Mouse (Mus musculus): ENCODE results near the gene Eaf1. TPM values are rescaled to one million over a fixed set of nuclear protein-coding genes. Genes with fewer than 3 reads are reported as not detected.

Eaf1 gene
- total RNA-seq, 1 experiment from 2014 or later: 44.2 TPM

DNA sequence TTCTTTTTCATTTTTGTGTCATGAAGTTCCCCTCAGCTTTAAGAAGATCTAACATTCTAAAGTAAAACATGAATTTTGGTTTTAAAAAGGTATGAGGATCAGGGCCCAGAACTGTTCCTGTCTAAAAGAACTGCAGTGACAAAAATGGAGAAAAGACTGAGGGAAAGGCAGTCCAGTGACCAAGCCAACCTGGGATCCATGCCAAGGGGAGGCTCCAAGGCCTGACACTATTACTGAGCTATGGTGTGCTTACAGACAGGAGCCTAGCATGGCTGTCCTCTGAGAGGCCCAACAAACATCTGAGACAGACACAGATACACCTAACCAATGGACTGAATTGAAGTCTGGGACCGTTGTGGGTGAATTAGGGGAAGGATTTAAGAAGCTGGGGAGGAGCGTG lies 15.7 kb downstream of the Eaf1 start:
- DNase-seq: peak; percentile 76

DNA sequence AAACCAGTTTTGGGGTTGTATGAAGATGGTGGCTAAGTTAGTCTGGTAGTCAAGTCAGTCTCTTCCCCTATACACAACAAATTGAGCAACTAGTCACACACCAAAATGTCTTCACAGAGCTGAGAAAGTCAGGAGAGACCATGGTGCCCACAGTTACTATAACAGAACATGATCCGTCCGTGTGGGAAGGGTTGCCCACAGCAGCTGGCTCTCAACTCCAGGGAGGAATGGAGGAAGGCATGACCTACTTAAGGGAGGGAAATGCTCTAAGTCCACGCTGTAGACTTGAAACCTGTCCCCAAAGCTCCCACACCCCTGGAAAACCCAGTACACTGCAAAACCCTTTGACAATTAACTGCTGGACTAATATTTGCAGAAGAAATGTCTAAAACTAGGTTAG lies 16.1 kb downstream of the Eaf1 start:
- DNase-seq: no peak

DNA sequence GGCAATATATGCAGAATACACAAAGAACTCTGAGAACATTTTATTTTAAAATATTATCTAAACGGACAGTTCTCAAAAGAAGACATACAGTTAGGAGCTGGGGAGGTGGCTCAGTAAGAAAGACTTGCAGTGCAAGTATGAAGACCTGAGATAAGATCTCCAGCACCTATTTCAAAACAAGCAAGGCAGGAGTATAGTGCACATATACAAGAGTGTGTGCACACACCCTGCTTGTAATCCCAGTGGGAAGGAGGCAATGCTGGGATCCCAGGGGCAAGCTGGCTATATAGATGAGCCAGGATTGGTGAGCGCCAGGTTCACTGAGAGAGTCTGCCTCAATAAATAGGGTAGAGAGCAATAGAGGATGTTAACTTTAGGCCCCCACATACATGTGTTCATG lies 21.7 kb downstream of the Eaf1 start:
- DNase-seq: no peak

DNA sequence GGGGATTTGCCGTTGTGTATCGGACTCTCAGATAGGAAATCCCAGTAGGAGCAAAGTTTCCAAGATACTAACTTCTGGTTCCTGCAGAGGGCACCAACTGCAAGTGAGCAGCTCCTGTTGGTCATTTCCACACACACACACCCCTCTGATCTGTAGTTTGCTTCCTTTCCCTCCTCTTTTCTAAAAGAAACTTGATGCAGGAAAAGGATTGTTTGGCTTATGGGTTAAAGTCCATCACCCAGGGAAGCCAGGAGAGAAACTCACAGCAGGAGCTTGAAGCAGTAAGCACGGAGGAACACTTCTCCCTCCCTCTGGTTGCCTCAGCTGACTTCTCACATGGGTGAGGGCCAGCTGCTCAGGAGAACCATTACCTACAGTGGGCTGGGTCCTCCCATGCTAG lies 25.0 kb downstream of the Eaf1 start:
- DNase-seq: peak; percentile 36

DNA sequence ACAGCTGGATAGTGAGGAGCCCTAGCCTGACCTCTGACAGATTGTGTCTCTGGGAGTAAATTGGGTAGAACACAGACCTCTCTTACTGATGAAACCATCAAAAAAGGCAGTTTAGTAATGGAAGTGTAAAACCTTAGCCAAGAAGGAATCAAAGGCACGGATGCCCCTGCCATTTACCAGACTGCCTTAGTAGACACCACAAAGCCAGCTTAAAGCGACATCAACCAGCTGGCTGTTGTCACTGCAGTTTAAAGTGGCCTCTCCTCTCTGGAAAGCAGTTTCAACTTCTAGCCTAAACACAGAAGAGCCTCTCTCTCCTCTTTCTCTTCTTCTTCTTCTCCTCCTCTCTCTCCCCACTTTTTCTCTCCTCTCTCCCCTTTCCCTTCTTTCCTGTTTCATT lies 27.1 kb downstream of the Eaf1 start:
- DNase-seq: peak; percentile 39

DNA sequence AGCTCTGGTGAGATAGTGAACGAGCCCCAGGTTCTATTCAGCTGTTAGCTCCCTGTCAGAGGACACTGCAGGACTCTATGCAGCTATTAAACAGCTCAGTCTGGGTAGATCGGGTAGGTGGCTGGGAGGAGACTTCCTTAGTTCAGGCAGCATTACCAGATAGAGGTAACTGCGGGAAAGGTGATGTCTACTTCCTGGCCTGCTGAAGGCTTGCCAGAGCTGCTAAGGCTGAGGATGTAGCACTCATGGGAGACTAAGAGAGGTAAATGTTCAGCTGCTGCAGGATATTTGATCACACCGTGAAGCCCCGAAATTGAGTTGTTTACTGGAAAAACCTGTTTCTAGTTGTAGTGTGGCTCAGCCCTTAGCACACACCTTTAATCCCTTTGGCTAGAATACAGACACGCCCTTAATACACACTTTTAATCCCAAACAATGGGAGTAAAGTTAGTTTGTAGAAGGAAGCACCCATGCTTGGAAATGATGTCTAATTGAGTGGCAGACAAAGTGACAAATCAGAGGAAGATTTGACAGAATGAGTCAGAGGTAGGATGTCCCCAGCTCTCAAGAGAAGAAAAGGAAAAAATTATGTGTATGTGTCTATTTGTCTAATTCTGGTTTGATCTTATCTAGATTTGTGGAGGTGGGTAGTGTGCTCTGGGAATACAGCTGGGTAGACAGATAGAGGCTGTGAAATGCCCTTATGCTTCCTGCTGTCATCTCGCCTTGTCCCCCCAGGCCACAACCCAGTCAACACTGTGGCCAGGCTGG lies 31.0 kb downstream of the Eaf1 start:
- no peak for DNase-seq

DNA sequence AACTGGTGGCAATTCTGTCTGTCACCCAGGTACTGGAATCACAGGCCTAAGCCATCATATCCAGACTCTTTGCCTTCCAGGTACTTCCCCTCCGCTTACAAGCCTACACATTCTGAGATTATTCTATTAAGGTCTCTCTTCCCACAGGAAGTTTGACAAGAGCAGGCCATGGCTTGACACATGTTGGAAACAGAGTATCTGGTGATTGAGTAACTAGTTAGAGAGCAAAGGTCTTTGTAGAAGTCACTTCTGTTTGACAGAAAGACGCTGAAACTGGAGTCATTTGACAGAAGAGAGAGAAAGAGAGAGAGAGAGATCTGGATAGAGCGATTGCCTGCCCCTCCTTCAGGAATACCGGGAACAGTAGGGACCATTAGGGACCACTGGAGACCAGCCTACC lies 36.6 kb downstream of the Eaf1 start:
- no peak for DNase-seq

DNA sequence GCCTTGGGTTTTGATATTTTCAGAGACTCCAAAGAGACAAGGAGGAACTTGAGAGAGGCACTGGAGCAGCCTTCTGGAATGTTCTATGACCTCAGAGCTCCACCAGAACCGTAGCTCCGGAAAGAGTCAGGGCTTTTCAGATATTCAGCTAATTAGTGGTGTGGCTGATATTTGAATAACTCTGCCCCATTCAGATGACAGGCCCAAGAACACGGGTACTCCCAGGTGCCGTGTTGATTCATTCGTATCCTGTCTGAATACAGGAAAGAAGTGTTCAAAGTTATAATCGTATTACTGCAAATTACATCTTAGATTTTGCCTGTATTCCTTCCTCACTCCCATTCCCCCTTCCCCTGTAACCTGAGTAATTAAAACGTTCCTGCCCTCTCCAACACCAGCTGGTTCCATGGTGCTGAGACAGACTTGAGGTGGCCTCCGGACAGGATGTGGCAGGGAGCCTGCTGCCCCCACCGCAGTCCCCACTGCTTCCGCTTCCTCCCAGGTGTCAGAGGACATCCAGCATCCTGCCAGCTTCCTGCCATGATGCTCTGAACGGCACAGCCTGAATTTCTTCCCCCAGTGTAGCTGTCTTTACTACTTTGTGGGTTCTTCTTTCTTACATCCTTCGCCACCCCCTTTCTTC lies 37.4 kb downstream of the Eaf1 start:
- peak; percentile 67 for DNase-seq

DNA sequence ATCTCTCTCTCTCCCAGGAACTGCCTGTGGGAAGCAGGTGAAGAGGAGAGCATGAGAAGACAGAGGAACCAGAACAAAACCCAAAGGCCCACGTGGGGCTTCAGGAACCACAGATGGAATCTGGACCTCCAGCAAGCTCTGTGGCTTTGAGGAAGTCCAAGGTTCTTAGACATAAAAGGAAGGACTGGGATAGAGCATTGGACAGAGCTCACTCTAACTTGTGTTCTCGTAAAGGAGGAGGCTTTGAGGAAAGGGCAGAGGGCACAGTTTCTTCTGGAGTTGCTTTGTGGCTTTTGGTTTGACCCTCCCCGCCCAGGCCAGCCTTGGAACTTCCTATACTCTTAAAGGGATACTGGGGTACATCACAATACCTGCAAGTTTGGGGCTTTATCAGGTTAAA lies 38.5 kb downstream of the Eaf1 start:
- no peak for DNase-seq

DNA sequence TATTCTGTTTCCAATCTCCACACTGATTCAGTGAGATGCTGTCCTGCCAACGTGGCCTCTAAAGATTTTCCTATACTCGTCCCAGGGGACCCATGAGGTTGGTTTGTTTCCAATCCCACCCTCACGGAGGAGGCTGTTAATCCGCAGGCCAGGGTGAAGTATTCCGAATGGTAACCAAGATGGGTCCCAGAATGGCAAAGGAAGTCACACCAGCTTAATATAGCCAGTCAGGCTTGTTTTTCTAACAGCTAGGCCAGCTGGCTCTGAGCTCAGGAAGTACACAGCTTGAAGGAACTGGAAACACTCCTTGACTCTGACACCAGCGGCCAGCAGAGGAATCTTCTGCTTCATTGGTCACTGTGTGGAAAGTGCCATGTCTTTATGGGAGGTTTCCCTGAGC lies 43.1 kb downstream of the Eaf1 start:
- no peak for DNase-seq

DNA sequence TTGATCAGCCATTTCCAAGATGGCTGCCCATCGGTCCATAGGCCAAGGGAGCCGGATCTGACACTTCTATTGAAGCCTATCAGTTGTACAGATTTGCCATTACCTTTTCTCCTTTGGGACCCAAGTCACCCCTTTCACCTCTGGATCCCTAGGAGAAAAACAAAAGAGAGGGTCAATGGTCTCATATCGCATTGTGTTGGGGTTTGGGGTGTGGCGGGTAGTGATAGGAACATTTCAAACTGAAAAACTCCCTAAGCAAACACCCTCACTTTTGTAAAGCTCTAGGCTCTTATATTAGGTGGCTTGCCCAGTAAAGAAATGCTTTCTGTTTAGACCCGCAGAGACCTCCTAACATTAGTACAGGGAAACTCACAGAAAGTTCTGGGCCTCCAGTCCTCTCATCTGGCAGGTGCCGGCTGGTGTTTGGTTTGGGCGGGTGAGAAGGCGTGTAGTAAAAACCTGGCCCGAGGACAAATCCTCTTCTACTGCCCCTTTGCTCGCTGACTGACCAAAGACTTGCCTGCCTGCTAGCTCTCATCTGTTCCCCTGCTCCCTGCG lies 49.8 kb downstream of the Eaf1 start:
- DNase-seq: no peak

DNA sequence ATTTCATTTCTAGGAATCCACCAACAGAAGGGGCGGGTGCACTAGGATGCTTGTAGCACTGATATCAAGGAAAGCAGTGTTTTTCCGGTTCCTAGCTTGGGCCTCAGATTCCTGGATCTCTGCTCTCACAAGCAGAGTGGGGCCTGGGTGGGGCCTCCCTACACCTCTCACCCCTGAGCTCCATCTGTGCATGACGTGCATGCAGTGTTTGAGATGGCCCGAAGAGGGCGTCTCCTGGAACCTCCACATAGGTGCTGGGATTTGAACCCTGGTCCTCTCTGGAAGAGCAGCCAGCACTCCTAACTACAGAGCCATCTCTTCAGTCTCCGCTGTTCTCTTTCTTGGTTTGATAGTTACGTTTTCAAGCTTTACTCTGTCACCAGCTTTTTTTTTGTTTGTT lies 60.8 kb downstream of the Eaf1 start:
- no peak for DNase-seq

DNA sequence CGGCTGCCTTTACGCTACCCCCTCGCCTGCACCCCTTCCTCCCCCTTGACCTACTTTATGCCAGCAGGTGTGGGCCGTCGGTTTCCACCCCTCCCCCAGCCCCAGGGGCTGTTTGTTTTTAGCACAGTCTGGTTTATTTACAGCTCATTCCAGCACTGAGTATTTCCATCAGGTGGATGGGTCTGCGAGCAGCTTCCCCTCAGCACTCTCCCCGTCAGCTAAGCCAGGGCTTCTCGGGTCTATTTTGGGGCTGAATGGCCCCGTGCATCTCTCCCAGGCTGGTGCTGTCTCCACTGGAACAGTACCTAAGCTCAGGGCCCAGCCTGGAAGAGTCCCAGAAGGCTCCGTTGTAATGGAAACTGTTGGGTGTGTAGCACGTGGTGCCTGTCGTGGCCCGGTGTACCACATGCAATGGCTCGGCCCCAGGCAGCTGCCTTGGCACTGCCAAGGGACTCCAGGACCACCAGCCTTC lies 61.8 kb downstream of the Eaf1 start:
- no peak for DNase-seq

DNA sequence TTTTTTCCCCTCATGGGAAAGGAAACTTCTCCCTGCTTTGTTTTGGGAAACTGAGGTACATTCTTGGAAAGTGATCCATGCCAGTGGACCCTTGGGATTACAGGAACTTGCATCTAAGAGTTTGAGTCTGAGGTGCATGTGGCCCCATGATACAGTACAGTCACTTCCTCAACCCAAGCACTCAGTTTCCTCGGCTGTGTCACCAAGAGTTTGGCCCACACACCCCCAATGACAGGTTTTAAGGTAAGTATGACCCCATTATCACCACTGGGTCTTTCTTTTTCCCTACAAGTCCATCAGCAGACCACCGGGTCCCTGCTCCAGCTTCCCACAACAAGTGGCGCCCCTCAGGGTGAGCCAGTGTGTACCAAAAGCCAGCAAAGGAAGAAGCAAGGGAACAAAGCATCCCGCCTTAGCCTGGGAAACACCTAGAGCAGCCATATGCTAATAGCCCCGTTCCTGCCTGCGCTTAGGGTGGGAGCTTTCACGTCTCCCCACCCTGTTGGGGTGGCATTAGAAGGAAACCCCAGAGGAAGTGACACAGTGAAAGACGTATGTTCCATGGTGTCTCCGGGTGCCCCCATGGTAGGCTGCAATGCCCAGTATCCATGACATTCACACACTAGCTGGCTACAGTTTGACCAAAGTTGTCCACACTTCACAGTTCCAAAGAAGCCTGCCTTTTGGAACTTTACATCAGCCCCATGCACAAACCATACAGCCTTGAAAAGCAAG lies 62.5 kb downstream of the Eaf1 start:
- no peak for DNase-seq

DNA sequence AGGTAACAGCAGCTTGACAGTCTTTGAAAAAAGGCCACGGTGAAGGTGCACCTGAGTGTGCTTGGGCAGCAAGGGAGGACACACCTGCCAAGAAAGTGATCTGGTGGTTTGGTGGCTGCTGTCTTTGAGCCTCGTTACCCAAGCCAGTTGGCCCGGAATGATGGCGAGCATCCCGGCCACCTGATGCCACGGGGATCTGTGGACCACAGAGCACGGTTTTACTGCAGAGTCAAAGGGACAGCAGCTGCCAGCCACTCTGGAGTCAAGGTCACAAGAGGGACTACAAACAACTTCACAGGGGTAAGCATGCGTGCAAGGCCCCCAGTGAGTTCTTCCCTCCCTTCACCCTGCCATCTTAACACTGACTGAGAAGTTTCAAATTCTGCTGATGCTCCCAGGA lies 63.1 kb downstream of the Eaf1 start:
- no peak for DNase-seq

DNA sequence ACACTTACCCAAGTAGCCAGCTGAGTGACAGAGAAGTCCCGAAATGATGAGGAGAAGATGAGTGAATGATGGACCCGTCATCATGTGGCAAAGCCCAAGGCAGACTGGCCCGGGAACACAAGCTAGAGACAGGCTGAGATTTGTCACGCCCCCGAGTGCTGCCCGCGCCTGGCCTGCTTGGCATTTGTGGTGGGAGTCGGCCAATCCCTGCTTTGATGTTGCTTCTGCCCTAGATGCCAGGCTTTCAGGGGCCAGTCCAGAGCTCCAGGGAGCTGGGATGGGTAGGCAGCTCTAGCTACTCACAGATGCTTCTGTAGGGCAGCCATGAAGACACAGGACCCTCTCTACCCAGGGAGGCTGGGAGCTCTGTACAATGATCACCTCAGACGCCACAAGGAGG lies 63.6 kb downstream of the Eaf1 start:
- peak; percentile 30 for DNase-seq

DNA sequence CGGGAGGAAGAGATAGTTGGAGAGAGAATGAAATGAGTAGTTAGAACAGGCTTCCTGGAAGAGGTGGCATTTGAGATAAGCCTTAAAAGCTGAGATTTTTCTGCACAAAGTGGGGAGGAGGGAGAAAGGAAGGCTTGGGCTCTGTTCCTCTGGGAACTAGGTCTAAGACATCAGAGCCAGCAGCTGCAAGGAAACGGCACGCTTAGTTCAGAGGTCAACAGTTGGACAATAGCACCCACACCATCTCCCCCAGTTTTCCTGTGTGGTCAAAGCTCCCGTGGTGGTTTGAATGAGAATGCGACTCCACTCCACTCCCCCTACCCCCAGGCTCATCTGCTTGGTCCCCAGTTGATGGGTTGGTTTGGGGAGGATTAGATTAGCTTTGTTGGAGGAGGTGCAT lies 65.0 kb downstream of the Eaf1 start:
- no peak for DNase-seq

Other genes with a start within 250 kb of the Eaf1 start
- gene Phf7, start 243.1 kb upstream of the Eaf1 start, total RNA-seq (2021): 6.8 and 9.6 TPM in 2 replicates
- gene Bap1, start 242.9 kb upstream of the Eaf1 start, total RNA-seq (2021): 58.5 and 62.4 TPM in 2 replicates
- 1.0 and 1.2 TPM in 2 replicates for gene Dnah1, start 170.5 kb upstream of the Eaf1 start, total RNA-seq (2021)
- 36.8 and 41.2 TPM in 2 replicates for gene Capn7, start 157.8 kb upstream of the Eaf1 start, total RNA-seq (2021)
- gene Sh3bp5, start 58.3 kb upstream of the Eaf1 start, total RNA-seq (2021): 123 and 142 TPM in 2 replicates
- 22.0 and 30.2 TPM in 2 replicates for gene Mettl6, start 641 bp downstream of the Eaf1 start, total RNA-seq (2021)
- gene Colq, start 96.9 kb downstream of the Eaf1 start, total RNA-seq (2021): 0.15 and 1.3 TPM in 2 replicates
- gene Gm49387, start 146.5 kb downstream of the Eaf1 start, total RNA-seq (2021): 3.0 and 6.4 TPM in 2 replicates
- 40.4 and 47.4 TPM in 2 replicates for gene Btd, start 146.6 kb downstream of the Eaf1 start, total RNA-seq (2021)
- 62.2 and 112 TPM in 2 replicates for gene Hacl1, start 146.9 kb downstream of the Eaf1 start, total RNA-seq (2021)